Mouse (Mus musculus) lung, embryonic 14.5 days (tissue): ENCODE measurements around the gene Ttn. TPM values are rescaled to one million over a fixed set of nuclear protein-coding genes. Genes with fewer than 3 reads are reported as not detected.

Experiments used
- ATAC-seq: fragments of 200-750 bp; cut with Nextera tagmentation; 2 replicates; pipeline ENCODE4 v1.8.0; 2017; ENCODE audit warnings: mild to moderate bottlenecking, moderate TSS enrichment, moderate library complexity; ENCODE audit not compliant: insufficient read depth
- DNase-seq: peaks from one replicate; pipeline ENCODE4 v3.0.0-alpha.2; 2015
- H3K27ac ChIP-seq: fragments of 300-500 bp; sonication (generic); 2 replicates; pipeline ENCODE4 v1.5.1; 2014; ENCODE audit warnings: low read depth, mild to moderate bottlenecking, moderate library complexity
- H3K27me3 ChIP-seq: fragments of 300-500 bp; sonication (generic); 2 replicates; pipeline ENCODE4 v1.6.1; 2014; ENCODE audit warnings: low read length, control low read depth; ENCODE audit not compliant: insufficient read depth
- H3K36me3 ChIP-seq: fragments of 300-500 bp; sonication (generic); 2 replicates; pipeline ENCODE4 v1.6.1; 2014; ENCODE audit warnings: control low read depth; ENCODE audit not compliant: insufficient read depth
- H3K4me1 ChIP-seq: fragments of 300-500 bp; sonication (generic); 2 replicates; pipeline ENCODE4 v1.6.1; 2014; ENCODE audit warnings: antibody characterized with exemption, control low read depth; ENCODE audit not compliant: insufficient read depth
- H3K4me2 ChIP-seq: fragments of 300-500 bp; sonication (generic); 2 replicates; pipeline ENCODE4 v1.6.1; 2014; ENCODE audit warnings: mild to moderate bottlenecking
- H3K4me3 ChIP-seq: fragments of 300-500 bp; sonication (generic); 2 replicates; pipeline ENCODE4 v1.5.1; 2014; ENCODE audit warnings: low read depth, low read length
- H3K9ac ChIP-seq: fragments of 300-500 bp; sonication (generic); 2 replicates; pipeline ENCODE4 v1.6.1; 2014
- H3K9me3 ChIP-seq: fragments of 300-500 bp; sonication (generic); 2 replicates; pipeline ENCODE4 v1.6.1; 2016; ENCODE audit warnings: low read depth, low read length, control low read depth
- CTCF ChIP-seq: IDR thresholded peaks from 2 replicates; pipeline ENCODE4 v1.5.1; 2016; ENCODE audit warnings: antibody characterized with exemption, low read depth
- WGBS: fragments of 180-500 bp; shearing (Covaris S2); extraction: QIAGEN DNeasy Blood & Tissue Kit; methylation state at CpG from one replicate; pipeline ENCODE4 v1.1.7; 2014; 5-methylcytosine and 5-hydroxymethylcytosine counted together
- polyA plus RNA-seq: library from polyadenylated mRNA; unstranded; fragments of >200 nt; fragmentation: Nextera tagmentation; extraction: Ambion mirVana; gene quantifications from 2 replicates; pipeline ENCODE4 v1.2.1, GENCODE M21; 2014

Ttn gene
- polyA plus RNA-seq, 1 experiment from 2014 or later = 0.63 TPM

DNA sequence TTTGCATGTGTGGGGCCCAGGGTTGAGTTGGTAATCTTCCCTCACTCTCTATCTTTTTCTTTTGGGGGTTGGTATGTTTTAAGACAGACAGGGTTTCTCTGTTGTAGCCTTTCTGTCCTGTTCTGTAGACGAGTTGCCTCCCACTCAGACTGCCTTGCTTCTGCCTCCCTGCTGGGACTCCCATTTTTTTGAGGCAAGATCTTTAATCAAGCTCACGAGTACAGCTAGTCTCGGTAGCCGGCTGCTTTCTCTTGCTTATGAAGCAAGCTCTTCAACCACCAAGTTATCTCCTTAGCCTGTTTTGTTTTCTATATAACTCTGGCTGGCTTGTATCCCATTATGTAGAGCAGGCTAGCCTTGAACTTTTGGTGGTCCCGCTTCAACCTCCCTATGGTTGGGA, 288.6 kb downstream of the Ttn start:
- no peaks in the 10 kb centered on the region for H3K27me3 ChIP-seq
- H3K4me3 ChIP-seq = no peak overlapping the region
- TF ChIP-seq CTCF = no peak
- no peak overlapping the region for H3K4me2 ChIP-seq
- WGBS = 83% methylated on average over 5 of the region's 5 CpGs
- H3K9me3 ChIP-seq = no peaks in the 10 kb centered on the region
- H3K36me3 ChIP-seq = peaks cover 74% of the 10 kb centered on the region
- no peak for ATAC-seq
- H3K4me1 ChIP-seq = no peaks in the 10 kb centered on the region
- H3K27ac ChIP-seq = no peak overlapping the region
- no peak for DNase-seq
- no peak overlapping the region for H3K9ac ChIP-seq

DNA sequence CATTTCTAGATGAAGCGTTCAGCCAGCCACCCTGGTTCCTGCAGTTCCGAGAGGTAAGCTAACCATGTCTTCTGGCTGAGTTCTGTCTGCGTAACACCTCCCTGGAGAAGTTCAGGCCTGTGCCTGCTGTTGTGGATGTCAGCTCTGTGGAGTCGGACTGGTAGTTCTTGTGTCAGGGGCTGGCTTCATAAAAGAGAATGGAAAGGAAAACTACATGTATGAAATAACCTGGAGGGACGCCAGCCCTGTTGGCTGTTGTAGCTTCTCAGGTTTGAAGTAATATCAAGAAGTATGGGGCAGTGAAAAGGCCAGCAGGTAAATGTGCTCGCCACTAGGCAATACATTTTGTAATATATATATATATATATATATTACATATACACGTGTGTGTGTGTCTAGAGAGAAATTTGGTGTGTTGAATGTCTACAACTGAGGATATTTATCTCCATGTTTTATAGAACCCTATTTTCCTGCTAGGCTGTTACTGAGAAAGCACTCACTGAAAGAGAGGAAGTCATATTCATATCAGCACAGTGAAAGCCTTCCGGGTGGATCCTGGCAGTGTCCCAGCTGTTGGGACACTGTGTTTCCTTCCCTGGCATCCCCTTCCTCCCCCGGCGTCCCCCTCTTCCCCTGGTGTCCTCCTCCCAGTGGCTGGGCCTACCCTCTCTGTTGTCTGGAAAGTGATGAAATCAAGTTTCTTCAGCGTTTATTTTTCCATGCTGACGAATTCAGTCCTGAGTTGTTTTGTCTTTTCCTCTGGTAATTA, 291.7 kb downstream of the Ttn start:
- no peaks in the 10 kb centered on the region for H3K27me3 ChIP-seq
- no peak overlapping the region for H3K9ac ChIP-seq
- no peak for TF ChIP-seq CTCF
- ATAC-seq (peak; percentile 69; the same call in 1 of the 2 replicates), DNase-seq (peak; percentile 67)
- no peak overlapping the region for H3K4me2 ChIP-seq
- no peaks in the 10 kb centered on the region for H3K9me3 ChIP-seq
- H3K27ac ChIP-seq = peak overlapping the region; percentile 48; the same call in 1 of the 2 replicates
- peaks cover 82% of the 10 kb centered on the region for H3K36me3 ChIP-seq
- 70% methylated on average over 12 of the region's 12 CpGs for WGBS
- no peak overlapping the region for H3K4me3 ChIP-seq
- H3K4me1 ChIP-seq = no peaks in the 10 kb centered on the region

DNA sequence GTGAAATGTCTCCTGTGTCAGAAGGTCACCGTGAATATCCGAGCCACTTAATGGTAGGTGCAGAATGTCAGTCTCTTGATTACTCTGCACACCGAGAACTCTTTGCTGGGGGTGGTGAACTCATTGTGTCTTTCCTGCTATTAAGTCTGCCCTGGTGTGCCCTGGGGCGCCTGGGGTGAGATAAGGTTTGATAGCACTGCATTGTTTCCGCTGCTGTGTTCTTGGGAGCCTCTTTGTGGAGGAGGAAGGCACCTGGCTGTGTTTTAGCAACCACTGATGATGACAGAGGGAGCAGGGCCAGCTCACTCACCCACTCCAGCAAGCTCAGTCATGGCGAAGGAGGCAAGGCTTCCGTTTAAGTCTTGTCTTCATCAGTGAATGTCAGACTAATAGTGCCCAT, 294.2 kb downstream of the Ttn start:
- ATAC-seq (no peak), DNase-seq (no peak)
- no peak overlapping the region for H3K4me3 ChIP-seq
- H3K36me3 ChIP-seq = peaks cover 85% of the 10 kb centered on the region
- no peak for TF ChIP-seq CTCF
- WGBS = 54% methylated on average over 7 of the region's 7 CpGs
- no peak overlapping the region for H3K9ac ChIP-seq
- H3K4me2 ChIP-seq = no peak overlapping the region
- no peak overlapping the region for H3K27ac ChIP-seq
- no peaks in the 10 kb centered on the region for H3K27me3 ChIP-seq
- no peaks in the 10 kb centered on the region for H3K4me1 ChIP-seq
- H3K9me3 ChIP-seq = no peaks in the 10 kb centered on the region

DNA sequence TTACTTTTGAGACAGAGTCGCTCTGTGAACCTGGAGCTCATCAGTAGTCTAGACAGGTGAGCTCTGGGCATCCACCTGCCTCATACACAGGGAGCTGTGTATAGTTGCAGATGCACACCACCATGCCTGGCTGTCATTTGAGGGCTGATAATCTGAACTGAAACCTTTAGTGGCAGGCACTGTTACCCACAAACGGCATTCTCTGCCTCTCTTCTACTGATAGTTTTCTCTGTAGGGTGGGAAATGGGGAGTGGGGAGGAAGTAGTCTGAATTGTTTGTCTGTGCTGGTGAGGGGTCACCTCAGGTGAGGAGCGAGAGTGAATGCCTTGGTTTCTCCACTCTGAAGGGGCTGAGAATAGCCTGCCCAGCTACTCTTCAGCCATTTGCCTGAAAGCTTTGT, 294.7 kb downstream of the Ttn start:
- ATAC-seq = no peak
- no peak for DNase-seq
- TF ChIP-seq CTCF = no peak
- Histone ChIP-seq H3K4me2 (no peak overlapping the region), H3K27ac (no peak overlapping the region), H3K4me3 (no peak overlapping the region), H3K27me3 (no peaks in the 10 kb centered on the region), H3K9ac (no peak overlapping the region), H3K36me3 (peaks cover 86% of the 10 kb centered on the region), H3K9me3 (no peaks in the 10 kb centered on the region), H3K4me1 (no peaks in the 10 kb centered on the region)
- WGBS = 64% methylated on average over 3 of the region's 3 CpGs

DNA sequence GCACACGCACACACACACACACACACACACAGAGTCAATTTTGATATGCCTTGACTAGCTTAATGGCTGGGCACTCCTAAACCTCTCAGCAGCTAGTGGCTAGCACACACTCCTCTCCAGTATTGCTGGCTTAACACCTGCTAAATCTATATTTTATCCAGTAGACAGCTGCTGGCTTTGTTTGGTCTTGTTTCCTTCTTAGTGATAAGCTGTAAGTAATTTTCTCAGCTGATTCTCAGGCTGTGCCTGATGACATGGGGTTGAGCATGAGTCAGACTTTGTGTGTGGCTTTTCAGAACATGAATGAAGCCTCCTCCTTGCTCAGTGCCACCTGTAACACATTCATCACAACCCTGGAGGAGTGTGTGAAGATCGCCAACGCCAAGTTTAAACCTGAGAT, 295.4 kb downstream of the Ttn start:
- WGBS = 82% methylated on average over 3 of the region's 3 CpGs
- ATAC-seq (no peak), DNase-seq (no peak)
- Histone ChIP-seq H3K4me3 (no peak overlapping the region), H3K4me1 (no peaks in the 10 kb centered on the region), H3K9me3 (no peaks in the 10 kb centered on the region), H3K27ac (no peak overlapping the region), H3K9ac (no peak overlapping the region), H3K36me3 (peaks cover 86% of the 10 kb centered on the region), H3K4me2 (no peak overlapping the region), H3K27me3 (no peaks in the 10 kb centered on the region)
- no peak for TF ChIP-seq CTCF

DNA sequence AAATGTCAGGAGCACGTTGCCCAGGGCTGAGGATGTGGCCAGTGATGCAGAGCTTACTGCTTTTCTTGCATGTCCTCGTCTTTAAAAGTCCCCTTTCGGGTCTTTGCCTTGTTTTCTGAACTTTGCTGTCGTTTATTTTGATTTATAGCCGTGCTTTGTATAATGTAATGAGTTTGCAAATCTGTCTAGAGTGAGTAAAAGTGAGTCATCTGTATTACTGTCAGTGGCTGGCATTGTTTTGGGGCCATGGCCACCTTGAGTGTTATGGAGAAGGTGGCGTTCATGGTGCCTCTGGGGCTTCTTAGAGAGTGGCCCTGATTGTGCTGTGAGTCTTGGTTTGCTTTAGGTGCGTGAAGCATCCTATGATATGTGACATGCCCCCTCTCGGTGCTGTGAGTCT, 300.0 kb downstream of the Ttn start:
- H3K9me3 ChIP-seq = no peaks in the 10 kb centered on the region
- no peak overlapping the region for H3K4me3 ChIP-seq
- no peaks in the 10 kb centered on the region for H3K4me1 ChIP-seq
- peaks cover 55% of the 10 kb centered on the region for H3K36me3 ChIP-seq
- 83% methylated on average over 8 of the region's 8 CpGs for WGBS
- TF ChIP-seq CTCF = no peak
- DNase-seq (no peak), ATAC-seq (no peak)
- H3K4me2 ChIP-seq = no peak overlapping the region
- H3K9ac ChIP-seq = no peak overlapping the region
- H3K27me3 ChIP-seq = no peaks in the 10 kb centered on the region
- no peak overlapping the region for H3K27ac ChIP-seq

DNA sequence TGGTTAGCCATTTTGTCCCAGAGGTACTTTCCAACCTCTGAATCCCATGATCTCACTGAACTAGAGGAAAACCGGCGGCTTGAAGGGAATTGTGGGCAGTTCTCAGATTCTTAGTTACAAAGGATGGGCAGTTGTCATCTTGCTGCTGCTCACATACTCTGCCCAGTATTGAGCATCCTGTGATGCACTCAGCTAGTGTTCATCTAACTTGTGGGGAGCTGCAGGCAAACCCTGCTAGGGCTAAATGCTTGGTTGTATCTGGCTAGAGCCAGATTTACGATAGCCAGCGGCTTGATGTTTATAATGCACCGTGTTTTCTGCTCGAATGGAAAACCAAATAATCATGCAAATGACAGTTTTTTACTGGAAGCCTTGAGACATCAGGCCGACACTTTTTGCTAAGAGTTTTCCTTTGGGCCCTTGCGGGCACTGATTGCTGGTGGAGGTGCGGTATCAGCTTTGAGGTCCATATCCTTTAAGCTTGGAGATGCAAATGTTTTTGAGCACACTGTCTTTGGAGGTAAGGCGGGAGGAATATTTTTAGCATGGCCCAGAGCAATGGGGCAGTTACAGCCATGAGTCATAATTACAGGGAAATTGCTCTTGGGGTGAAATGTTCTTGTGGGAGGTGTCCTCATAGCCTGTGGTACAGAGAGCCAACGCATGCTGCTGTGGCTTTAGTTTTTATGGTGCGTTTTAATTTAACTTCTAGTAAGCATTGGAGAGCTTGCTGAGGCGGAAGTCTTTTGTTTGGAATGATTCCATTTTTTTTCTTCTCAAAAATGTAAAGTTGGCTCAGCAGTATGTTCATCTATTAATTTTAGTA, 305.7 kb downstream of the Ttn start:
- ATAC-seq = no peak
- DNase-seq = peak; percentile 31
- no peak for TF ChIP-seq CTCF
- peak overlapping the region; percentile 69 for H3K4me2 ChIP-seq
- no peaks in the 10 kb centered on the region for H3K27me3 ChIP-seq
- peaks cover 3% of the 10 kb centered on the region for H3K36me3 ChIP-seq
- peak overlapping the region; percentile 89 for H3K4me3 ChIP-seq
- no peaks in the 10 kb centered on the region for H3K9me3 ChIP-seq
- H3K4me1 ChIP-seq = no peaks in the 10 kb centered on the region
- WGBS = 56% methylated on average over 13 of the region's 13 CpGs
- peak overlapping the region; percentile 82 for H3K9ac ChIP-seq
- no peak overlapping the region for H3K27ac ChIP-seq
